Mouse (Mus musculus) spleen, embryonic (tissue): ENCODE measurements at regions not wholly inside any gene's neighbourhood (a gene's known extent, or its start where the extent isn't known, plus 50 kb on each side); places are given as distances from the start of the nearest gene placed in this dataset.

Experiments
- CTCF ChIA-PET: fragments of 350-600 bp; sonication (Branson Sonifier 250); formaldehyde crosslinking; loops from one replicate; lab custom pipeline; 2022; lab: Charles Lee

GRCm38 (mm10) chr2:139114523-139114922 lies 379.2 kb upstream of the Sptlc3 start:
- CTCF ChIA-PET: no interaction called here

- CTCF ChIA-PET: no interaction called here
These were observed 372.8 kb upstream of the Sptlc3 start for GRCm38 (mm10) chr2:139120905-139121304.

GRCm38 (mm10) chr2:139132121-139132520 lies 361.6 kb upstream of the Sptlc3 start:
- CTCF ChIA-PET: interaction anchor here (0.7 kb wide), 1 partner anchor 160 kb away, joined by 3 read pairs; no protein-coding TSS in a partner anchor

- CTCF ChIA-PET: no interaction called here
These were observed 346.7 kb upstream of the Sptlc3 start for GRCm38 (mm10) chr2:139147004-139147403.

GRCm38 (mm10) chr2:139179641-139180040 lies 314.1 kb upstream of the Sptlc3 start:
- CTCF ChIA-PET: no interaction called here

- CTCF ChIA-PET: no interaction called here
These were observed 295.4 kb upstream of the Sptlc3 start for GRCm38 (mm10) chr2:139198281-139198680.

GRCm38 (mm10) chr2:139207649-139208048 lies 286.1 kb upstream of the Sptlc3 start:
- CTCF ChIA-PET: no interaction called here

- CTCF ChIA-PET: no interaction called here
These were observed 272.8 kb upstream of the Sptlc3 start for GRCm38 (mm10) chr2:139220757-139221400.

- CTCF ChIA-PET: no interaction called here
These were observed 263.3 kb upstream of the Sptlc3 start for GRCm38 (mm10) chr2:139230453-139230852.

GRCm38 (mm10) chr2:139250138-139250537 lies 243.6 kb upstream of the Sptlc3 start:
- CTCF ChIA-PET: no interaction called here

GRCm38 (mm10) chr2:139267119-139267518 lies 226.6 kb upstream of the Sptlc3 start:
- CTCF ChIA-PET: no interaction called here

GRCm38 (mm10) chr2:139276581-139276980 lies 217.1 kb upstream of the Sptlc3 start:
- CTCF ChIA-PET: no interaction called here

GRCm38 (mm10) chr2:139277571-139277970 lies 216.1 kb upstream of the Sptlc3 start:
- CTCF ChIA-PET: no interaction called here

- CTCF ChIA-PET: no interaction called here
These were observed 212.7 kb upstream of the Sptlc3 start for GRCm38 (mm10) chr2:139281056-139281455.

GRCm38 (mm10) chr2:139284315-139284714 lies 209.4 kb upstream of the Sptlc3 start:
- CTCF ChIA-PET: no interaction called here

- CTCF ChIA-PET: interaction anchor here (0.6 kb wide), 1 partner anchor 111 kb away, joined by 3 read pairs; no protein-coding TSS in a partner anchor
These were observed 207.3 kb upstream of the Sptlc3 start for GRCm38 (mm10) chr2:139286446-139286845.

- CTCF ChIA-PET: no interaction called here
These were observed 195.1 kb upstream of the Sptlc3 start for GRCm38 (mm10) chr2:139298541-139299152.

GRCm38 (mm10) chr2:139311401-139311812 lies 182.3 kb upstream of the Sptlc3 start:
- CTCF ChIA-PET: no interaction called here

- CTCF ChIA-PET: no interaction called here
These were observed 181.7 kb upstream of the Sptlc3 start for GRCm38 (mm10) chr2:139312053-139312452.

- CTCF ChIA-PET: no interaction called here
These were observed 171.2 kb upstream of the Sptlc3 start for GRCm38 (mm10) chr2:139322509-139322908.

GRCm38 (mm10) chr2:139325501-139325900 lies 168.2 kb upstream of the Sptlc3 start:
- CTCF ChIA-PET: no interaction called here

- CTCF ChIA-PET: no interaction called here
These were observed 159.0 kb upstream of the Sptlc3 start for GRCm38 (mm10) chr2:139334681-139335080.

- CTCF ChIA-PET: no interaction called here
These were observed 155.5 kb upstream of the Sptlc3 start for GRCm38 (mm10) chr2:139338240-139338639.
